Mouse (Mus musculus): ENCODE results near the gene Vmn2r103.

Gene Vmn2r103

GRCm38 (mm10) chr17:19773063-19773462 lies at the start of gene Vmn2r103:
Gene Vmn2r103, plus strand, starts transcription at chr17:19773363.
- DNase-seq (ENCODE audit: low spot score), result no peak

- DNase-seq (ENCODE audit: low spot score), result no peak
Measured at GRCm38 (mm10) chr17:19778994-19779393, 5.8 kb downstream of the Vmn2r103 start.

- no peak for DNase-seq (ENCODE audit: low spot score)
Measured at GRCm38 (mm10) chr17:19789248-19789647, 16.1 kb downstream of the Vmn2r103 start.
